Mouse (Mus musculus): ENCODE data around the gene Runx2. TPM values are rescaled to one million over a fixed set of nuclear protein-coding genes. Genes with fewer than 3 reads are reported as not detected.

The Runx2 gene
- polyA plus RNA-seq, 1 experiment from 2014 or later: 0.35 TPM

DNA sequence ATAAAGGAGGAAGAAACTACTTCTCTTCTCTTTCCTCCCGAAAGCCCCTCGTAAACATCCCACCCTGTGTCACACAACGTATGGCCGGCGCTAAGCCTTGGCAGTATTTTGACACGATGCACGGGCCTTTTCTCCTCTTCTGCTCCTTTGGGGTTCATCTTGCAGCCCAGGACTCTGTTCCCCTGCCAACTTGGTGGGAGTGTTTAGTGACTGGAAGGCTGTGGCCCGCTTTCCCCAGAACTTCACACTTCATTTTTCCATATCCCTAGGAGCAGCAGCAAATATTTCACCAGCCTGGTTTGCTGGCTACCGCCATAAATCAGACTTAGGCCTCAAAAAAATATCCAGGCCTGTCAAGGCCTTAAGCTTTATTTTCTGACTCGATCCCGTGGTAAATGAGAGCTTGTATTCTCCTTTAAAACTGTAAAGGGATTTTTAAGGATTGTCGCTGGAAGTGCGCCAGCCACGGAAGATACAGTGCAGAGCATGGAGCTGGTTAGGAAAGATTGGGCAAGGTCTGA, 249.2 kb downstream of the Runx2 start:
- no peaks in the 10 kb centered on the region for H3K4me1 ChIP-seq (ENCODE audit: control insufficient read depth in 2 of 2, insufficient read depth in 2 of 2, low read length in 2 of 2)
- no peaks in the 10 kb centered on the region for H3K9me3 ChIP-seq (ENCODE audit: control insufficient read depth, low read length)
- no peak overlapping the region for H3K4me3 ChIP-seq (ENCODE audit: control insufficient read depth in 1 of 2, insufficient read depth in 1 of 2, low read depth in 1 of 2, low read length in 2 of 2)
- no peak for ATAC-seq (ENCODE audit: insufficient number of reproducible peaks, insufficient read depth, low FRiP score, low read depth)
- no peaks in the 10 kb centered on the region for H3K27me3 ChIP-seq (ENCODE audit: control insufficient read depth, insufficient read depth, low read length)
- H3K36me3 ChIP-seq (ENCODE audit: control insufficient read depth, insufficient read depth, low read length): no peaks in the 10 kb centered on the region
- H3K4me2 ChIP-seq (ENCODE audit: low read length): no peak overlapping the region
- H3K9ac ChIP-seq (ENCODE audit: low read length): no peak overlapping the region
- H3K27ac ChIP-seq (replicated peaks in 1 of 2; ENCODE audit: control insufficient read depth in 1 of 2, insufficient read depth in 1 of 2, low read depth in 2 of 2, low read length in 2 of 2): no peak overlapping the region
- 76% methylated on average over 14 of the region's 14 CpGs for WGBS

DNA sequence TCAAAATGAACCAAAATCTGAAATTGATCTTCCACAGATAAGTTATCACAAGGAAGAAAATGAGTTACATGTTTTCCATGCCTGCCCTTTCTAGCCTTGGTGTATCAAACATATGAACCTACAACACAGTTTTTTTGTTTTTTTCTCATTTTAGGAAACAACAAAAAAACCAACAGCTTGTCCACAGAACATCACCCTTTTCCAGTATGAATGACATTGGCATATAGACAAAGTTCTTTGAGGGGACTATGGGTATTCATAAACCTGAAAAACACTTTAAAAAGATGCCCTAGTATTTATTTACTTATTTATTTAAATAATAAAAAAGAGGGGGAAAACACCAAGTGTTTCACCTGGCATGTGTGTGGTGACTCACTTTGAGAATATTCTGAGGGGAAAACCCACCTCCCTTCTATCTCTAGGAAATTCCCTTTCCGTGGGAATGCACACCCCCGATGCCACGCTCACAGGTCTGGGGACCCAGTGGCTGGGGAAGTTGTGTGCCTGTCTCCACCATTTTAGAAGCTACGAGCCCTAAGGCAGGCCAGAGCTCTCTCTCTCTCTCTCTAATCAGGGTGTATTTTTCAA, 249.9 kb downstream of the Runx2 start:
- no peak for ATAC-seq (ENCODE audit: insufficient number of reproducible peaks, insufficient read depth, low FRiP score, low read depth)
- Histone ChIP-seq H3K4me2 (ENCODE audit: low read length) (no peak overlapping the region), H3K27me3 (ENCODE audit: control insufficient read depth, insufficient read depth, low read length) (no peaks in the 10 kb centered on the region), H3K36me3 (ENCODE audit: control insufficient read depth, insufficient read depth, low read length) (no peaks in the 10 kb centered on the region), H3K9ac (ENCODE audit: low read length) (no peak overlapping the region), H3K4me3 (ENCODE audit: control insufficient read depth in 1 of 2, insufficient read depth in 1 of 2, low read depth in 1 of 2, low read length in 2 of 2) (no peak overlapping the region), H3K4me1 (ENCODE audit: control insufficient read depth in 2 of 2, insufficient read depth in 2 of 2, low read length in 2 of 2) (no peaks in the 10 kb centered on the region), H3K9me3 (ENCODE audit: control insufficient read depth, low read length) (no peaks in the 10 kb centered on the region), H3K27ac (replicated peaks in 1 of 2; ENCODE audit: control insufficient read depth in 1 of 2, insufficient read depth in 1 of 2, low read depth in 2 of 2, low read length in 2 of 2) (no peak overlapping the region)
- WGBS: 70% methylated on average over 4 of the region's 4 CpGs

DNA sequence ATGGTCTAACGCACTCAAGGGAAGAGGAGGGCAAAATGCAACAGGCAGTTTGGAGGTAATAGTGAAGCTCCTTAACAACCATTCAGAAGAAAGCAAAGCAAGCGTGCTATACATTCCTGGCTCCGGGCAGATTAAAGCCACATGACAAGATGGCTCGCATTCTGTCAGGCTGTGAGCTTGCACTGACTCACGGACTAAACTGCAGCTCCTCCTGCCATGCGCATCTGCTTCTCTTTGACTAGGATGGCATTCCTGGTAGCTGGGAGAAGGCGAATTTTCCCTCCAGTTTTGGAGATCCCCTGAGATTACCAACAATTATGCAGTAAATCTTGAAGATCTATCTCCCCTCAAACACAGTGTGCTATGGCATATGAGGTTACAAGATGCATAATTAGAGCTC, 254.6 kb downstream of the Runx2 start:
- Histone ChIP-seq H3K36me3 (ENCODE audit: control insufficient read depth, insufficient read depth, low read length) (no peaks in the 10 kb centered on the region), H3K4me1 (ENCODE audit: control insufficient read depth in 2 of 2, insufficient read depth in 2 of 2, low read length in 2 of 2) (no peaks in the 10 kb centered on the region), H3K27me3 (ENCODE audit: control insufficient read depth, insufficient read depth, low read length) (no peaks in the 10 kb centered on the region), H3K9ac (ENCODE audit: low read length) (no peak overlapping the region), H3K4me2 (ENCODE audit: low read length) (no peak overlapping the region), H3K27ac (replicated peaks in 1 of 2; ENCODE audit: control insufficient read depth in 1 of 2, insufficient read depth in 1 of 2, low read depth in 2 of 2, low read length in 2 of 2) (no peak overlapping the region), H3K9me3 (ENCODE audit: control insufficient read depth, low read length) (no peaks in the 10 kb centered on the region), H3K4me3 (ENCODE audit: control insufficient read depth in 1 of 2, insufficient read depth in 1 of 2, low read depth in 1 of 2, low read length in 2 of 2) (no peak overlapping the region)
- WGBS: 62% methylated on average over 7 of the region's 7 CpGs
- ATAC-seq (ENCODE audit: insufficient number of reproducible peaks, insufficient read depth, low FRiP score, low read depth): no peak

DNA sequence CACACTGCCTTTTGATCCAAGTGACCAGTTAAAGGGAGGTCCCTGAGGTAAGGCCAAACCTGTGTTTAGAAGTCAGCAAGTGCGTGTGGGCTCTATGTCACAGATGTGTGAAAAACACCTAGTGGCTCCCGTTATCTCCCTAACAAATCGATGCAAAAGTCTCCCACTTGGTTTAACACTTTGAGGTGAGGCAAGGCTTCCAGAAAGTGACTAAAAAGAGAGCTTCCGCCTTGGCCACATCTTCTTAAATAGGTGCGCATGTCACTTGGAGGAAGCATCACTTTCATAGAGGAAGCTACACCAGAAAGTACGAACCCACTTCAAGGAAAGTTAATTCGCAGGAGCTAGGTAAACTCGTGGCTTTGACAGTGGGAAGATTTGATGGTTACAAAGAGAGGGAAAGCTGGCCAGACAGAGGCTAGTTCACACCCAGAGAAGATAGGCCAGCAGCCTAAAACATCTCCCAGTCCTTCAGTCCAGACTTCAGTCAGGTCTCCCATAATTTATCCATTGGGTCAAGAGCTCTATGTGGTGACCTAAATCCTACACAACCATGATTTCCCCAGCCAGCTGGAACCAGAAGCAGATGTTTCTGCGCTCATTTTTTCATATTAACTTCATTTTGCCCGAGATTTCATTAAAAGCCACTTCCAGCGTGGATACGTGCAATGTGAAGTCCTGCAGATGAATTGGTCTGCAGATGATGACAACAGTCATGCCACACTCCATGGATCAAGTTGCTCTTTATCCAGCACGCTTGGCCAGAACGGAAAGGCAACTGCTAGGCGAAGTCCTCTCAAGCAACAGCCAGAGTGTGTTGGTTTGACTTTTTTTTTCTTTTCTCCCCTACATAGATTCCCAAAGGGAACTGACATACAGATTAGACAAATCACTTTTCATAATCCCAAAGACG, 257.1 kb downstream of the Runx2 start:
- no peak overlapping the region for H3K4me3 ChIP-seq (ENCODE audit: control insufficient read depth in 1 of 2, insufficient read depth in 1 of 2, low read depth in 1 of 2, low read length in 2 of 2)
- H3K36me3 ChIP-seq (ENCODE audit: control insufficient read depth, insufficient read depth, low read length): no peaks in the 10 kb centered on the region
- ATAC-seq (ENCODE audit: insufficient number of reproducible peaks, insufficient read depth, low FRiP score, low read depth): no peak
- no peak overlapping the region for H3K4me2 ChIP-seq (ENCODE audit: low read length)
- 71% methylated on average over 16 of the region's 16 CpGs for WGBS
- no peaks in the 10 kb centered on the region for H3K4me1 ChIP-seq (ENCODE audit: control insufficient read depth in 2 of 2, insufficient read depth in 2 of 2, low read length in 2 of 2)
- no peak overlapping the region for H3K27ac ChIP-seq (replicated peaks in 1 of 2; ENCODE audit: control insufficient read depth in 1 of 2, insufficient read depth in 1 of 2, low read depth in 2 of 2, low read length in 2 of 2)
- H3K9me3 ChIP-seq (ENCODE audit: control insufficient read depth, low read length): no peaks in the 10 kb centered on the region
- H3K9ac ChIP-seq (ENCODE audit: low read length): no peak overlapping the region
- no peaks in the 10 kb centered on the region for H3K27me3 ChIP-seq (ENCODE audit: control insufficient read depth, insufficient read depth, low read length)

DNA sequence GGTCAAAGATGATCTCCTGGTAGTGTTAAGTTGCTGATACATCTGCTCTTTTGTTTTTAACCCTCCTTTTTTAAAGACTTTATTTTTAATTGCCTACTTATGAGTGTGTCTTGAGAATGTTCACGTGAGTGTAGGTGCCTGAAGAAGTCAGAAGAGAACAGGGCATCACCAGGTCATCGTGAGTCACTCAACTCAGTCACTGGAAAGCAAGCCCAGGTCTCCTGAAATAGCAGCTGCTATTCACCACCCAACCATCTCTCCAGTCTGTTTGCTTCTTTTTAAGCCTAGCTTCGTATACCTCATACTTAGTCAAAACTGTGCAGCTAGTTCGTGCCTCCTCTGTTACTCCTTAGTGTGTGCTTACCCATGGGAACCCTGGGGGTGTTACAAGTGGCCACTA, 259.7 kb downstream of the Runx2 start:
- no peaks in the 10 kb centered on the region for H3K9me3 ChIP-seq (ENCODE audit: control insufficient read depth, low read length)
- H3K4me2 ChIP-seq (ENCODE audit: low read length): no peak overlapping the region
- WGBS: 77% methylated on average over 4 of the region's 4 CpGs
- no peaks in the 10 kb centered on the region for H3K36me3 ChIP-seq (ENCODE audit: control insufficient read depth, insufficient read depth, low read length)
- H3K27ac ChIP-seq (replicated peaks in 1 of 2; ENCODE audit: control insufficient read depth in 1 of 2, insufficient read depth in 1 of 2, low read depth in 2 of 2, low read length in 2 of 2): no peak overlapping the region
- no peak for ATAC-seq (ENCODE audit: insufficient number of reproducible peaks, insufficient read depth, low FRiP score, low read depth)
- no peak overlapping the region for H3K9ac ChIP-seq (ENCODE audit: low read length)
- H3K27me3 ChIP-seq (ENCODE audit: control insufficient read depth, insufficient read depth, low read length): no peaks in the 10 kb centered on the region
- no peaks in the 10 kb centered on the region for H3K4me1 ChIP-seq (ENCODE audit: control insufficient read depth in 2 of 2, insufficient read depth in 2 of 2, low read length in 2 of 2)
- no peak overlapping the region for H3K4me3 ChIP-seq (ENCODE audit: control insufficient read depth in 1 of 2, insufficient read depth in 1 of 2, low read depth in 1 of 2, low read length in 2 of 2)

DNA sequence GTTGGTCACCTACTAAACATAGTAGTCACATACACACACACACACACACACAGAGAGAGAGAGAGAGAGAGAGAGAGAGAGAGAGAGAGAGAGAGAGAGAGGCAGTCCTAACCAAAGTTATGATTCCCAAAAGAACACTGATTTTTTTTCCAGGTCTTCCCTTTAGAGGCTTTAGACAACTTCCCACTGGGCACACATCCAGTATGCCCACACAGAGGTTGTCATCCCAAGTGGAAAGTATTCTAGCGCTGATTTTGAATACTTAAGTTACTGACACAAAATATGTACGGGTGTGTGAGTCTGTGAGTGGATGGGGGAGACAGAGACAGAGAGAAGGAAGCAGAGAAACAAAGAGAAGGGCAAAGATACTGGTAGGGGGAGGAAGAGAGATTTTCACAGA, 265.0 kb downstream of the Runx2 start:
- H3K4me1 ChIP-seq (ENCODE audit: control insufficient read depth in 2 of 2, insufficient read depth in 2 of 2, low read length in 2 of 2): peaks cover 0 to 4% of the 10 kb centered on the region in 2 experiments; a peak in 2 of 4 replicates
- peaks cover 8% of the 10 kb centered on the region for H3K27me3 ChIP-seq (ENCODE audit: control insufficient read depth, insufficient read depth, low read length)
- WGBS: 65% methylated on average over 2 of the region's 2 CpGs
- H3K36me3 ChIP-seq (ENCODE audit: control insufficient read depth, insufficient read depth, low read length): no peaks in the 10 kb centered on the region
- H3K9ac ChIP-seq (ENCODE audit: low read length): no peak overlapping the region
- no peak overlapping the region for H3K27ac ChIP-seq (replicated peaks in 1 of 2; ENCODE audit: control insufficient read depth in 1 of 2, insufficient read depth in 1 of 2, low read depth in 2 of 2, low read length in 2 of 2)
- ATAC-seq (ENCODE audit: insufficient number of reproducible peaks, insufficient read depth, low FRiP score, low read depth): no peak
- no peak overlapping the region for H3K4me2 ChIP-seq (ENCODE audit: low read length)
- no peaks in the 10 kb centered on the region for H3K9me3 ChIP-seq (ENCODE audit: control insufficient read depth, low read length)
- no peak overlapping the region for H3K4me3 ChIP-seq (ENCODE audit: control insufficient read depth in 1 of 2, insufficient read depth in 1 of 2, low read depth in 1 of 2, low read length in 2 of 2)

DNA sequence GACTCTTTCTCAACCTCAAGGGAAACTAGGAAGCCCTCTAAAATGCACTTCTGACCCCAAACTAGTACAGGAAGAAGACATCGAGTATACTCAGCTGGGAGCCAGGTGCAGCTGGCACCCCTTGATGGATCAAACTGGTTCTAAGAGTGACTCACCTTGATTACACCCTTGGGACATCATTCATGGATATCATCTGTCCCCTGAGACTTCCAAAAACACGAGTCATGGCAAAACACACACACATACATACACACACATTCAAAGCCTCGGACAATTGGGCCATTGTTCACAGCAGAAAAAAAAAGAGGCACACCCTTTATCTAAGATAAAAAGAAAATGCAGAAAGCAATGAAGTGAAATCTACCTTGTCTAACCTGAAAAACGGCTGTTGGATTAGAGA, 266.7 kb downstream of the Runx2 start:
- peaks cover 8% of the 10 kb centered on the region for H3K27me3 ChIP-seq (ENCODE audit: control insufficient read depth, insufficient read depth, low read length)
- H3K36me3 ChIP-seq (ENCODE audit: control insufficient read depth, insufficient read depth, low read length): no peaks in the 10 kb centered on the region
- no peak overlapping the region for H3K27ac ChIP-seq (replicated peaks in 1 of 2; ENCODE audit: control insufficient read depth in 1 of 2, insufficient read depth in 1 of 2, low read depth in 2 of 2, low read length in 2 of 2)
- no peak overlapping the region for H3K4me2 ChIP-seq (ENCODE audit: low read length)
- H3K9ac ChIP-seq (ENCODE audit: low read length): no peak overlapping the region
- no peaks in the 10 kb centered on the region for H3K9me3 ChIP-seq (ENCODE audit: control insufficient read depth, low read length)
- 73% methylated on average over 4 of the region's 4 CpGs for WGBS
- ATAC-seq (ENCODE audit: insufficient number of reproducible peaks, insufficient read depth, low FRiP score, low read depth): no peak
- H3K4me3 ChIP-seq (ENCODE audit: control insufficient read depth in 1 of 2, insufficient read depth in 1 of 2, low read depth in 1 of 2, low read length in 2 of 2): no peak overlapping the region
- H3K4me1 ChIP-seq (ENCODE audit: control insufficient read depth in 2 of 2, insufficient read depth in 2 of 2, low read length in 2 of 2): peaks cover 0 to 4% of the 10 kb centered on the region in 2 experiments; a peak in 2 of 4 replicates

Measured in heart, embryonic 14.5 days (tissue).